Mouse (Mus musculus) embryo, embryonic 10.5 days (tissue): ENCODE results near the gene Sh3gl1.

ENCODE experiments used
- DNase-seq: peaks from one replicate; pipeline ENCODE4 v3.0.0-alpha.2; 2015; ENCODE audit warnings: low spot score

Sh3gl1 gene

DNA sequence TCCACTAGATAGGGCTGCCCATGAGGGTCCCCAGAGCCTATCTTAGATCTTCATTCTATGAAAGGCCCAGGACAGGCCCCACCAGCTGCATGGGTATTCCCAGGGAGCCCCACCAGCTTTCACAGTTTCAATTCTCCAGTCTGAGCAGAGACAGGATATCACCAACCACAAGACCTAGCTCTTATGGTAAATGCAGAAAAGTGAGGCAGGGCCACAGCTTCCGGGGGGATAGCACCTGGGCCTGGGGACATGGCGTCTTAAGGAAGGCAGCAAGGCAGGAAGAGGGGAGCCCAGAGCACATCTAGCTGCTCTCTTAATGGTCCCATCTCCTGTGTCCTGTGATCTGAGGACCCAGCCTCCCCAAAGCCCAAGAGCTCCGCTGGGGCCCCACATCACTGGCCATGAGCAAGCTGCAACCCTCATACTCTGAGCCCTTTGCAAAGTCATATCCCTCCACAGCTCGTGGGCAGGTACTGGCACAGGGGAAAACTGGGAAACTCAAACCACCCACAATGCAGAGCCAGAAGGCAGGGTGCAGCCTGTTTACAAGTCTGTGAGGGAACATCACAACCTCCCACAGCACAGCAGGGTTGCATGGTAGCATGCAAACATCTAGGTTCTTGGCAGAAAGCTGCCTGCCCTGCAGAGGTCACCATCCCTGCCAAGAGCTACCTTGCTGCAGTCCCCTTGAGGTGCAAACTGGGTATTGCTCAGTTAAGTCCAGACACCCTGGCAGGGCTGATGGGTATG lies 15.1 kb downstream of the Sh3gl1 start:
- no peak for DNase-seq

DNA sequence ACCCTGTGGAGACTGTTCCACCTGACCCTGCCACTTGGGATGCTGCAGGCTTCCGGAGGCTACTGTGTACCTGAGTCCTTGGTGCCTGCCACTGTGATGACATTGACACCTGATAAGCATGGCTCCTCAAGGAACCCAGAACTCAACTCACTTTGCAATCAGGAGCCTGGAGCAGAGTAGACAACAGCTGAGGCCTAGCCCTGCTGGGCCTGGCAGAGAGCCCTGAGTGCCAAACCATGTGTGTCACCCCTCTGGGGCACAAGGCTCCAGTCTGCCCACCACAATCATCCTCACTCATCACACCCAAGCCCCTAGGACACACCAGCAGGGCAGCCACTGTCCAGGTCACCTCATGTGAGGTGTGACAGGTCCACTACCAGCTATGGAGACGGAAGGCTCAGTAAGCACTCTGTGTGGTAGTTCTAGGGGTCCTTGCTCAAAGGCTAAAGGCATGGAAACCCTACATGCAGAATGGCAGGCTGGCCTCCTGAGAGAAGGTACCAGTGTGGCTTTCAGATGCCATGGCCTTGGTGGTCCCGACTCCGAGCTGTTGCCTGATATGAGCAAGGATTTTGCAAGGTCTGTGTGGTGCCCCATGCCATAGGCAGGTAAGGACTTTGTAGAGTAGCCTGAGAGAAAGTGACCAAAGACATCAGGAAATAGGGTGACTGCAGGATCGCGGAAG lies 15.9 kb downstream of the Sh3gl1 start:
- no peak for DNase-seq

GRCm38 (mm10) chr17:56018347-56019131 lies 17.9 kb downstream of the Sh3gl1 start:
- DNase-seq = peak; percentile 28

- no peak for DNase-seq
These were observed 18.6 kb downstream of the Sh3gl1 start for GRCm38 (mm10) chr17:56017848-56018247.

GRCm38 (mm10) chr17:56016793-56017785 lies 19.3 kb downstream of the Sh3gl1 start:
- DNase-seq = no peak

DNA sequence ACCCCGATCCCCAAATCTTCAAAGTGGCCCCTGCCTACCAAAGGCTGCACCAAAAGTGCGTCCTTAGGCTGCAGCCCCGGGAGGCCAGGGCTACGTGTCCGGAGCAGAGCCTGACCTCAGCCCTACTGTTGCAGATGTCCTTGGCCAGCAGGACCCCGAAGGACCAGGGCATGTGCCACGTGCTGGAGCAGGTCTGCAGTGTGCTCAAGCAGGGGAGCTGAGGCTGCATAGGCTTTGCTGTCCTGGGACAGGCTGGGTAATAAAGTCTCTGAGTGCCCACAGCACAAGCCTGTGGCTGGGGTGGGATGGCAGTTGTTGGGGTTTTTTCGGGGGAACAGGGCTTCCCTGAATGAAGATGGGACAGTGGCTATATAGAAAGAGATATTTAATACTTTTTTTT lies 20.1 kb downstream of the Sh3gl1 start:
- no peak for DNase-seq

GRCm38 (mm10) chr17:56015293-56015692 lies 21.1 kb downstream of the Sh3gl1 start:
- DNase-seq = no peak

- DNase-seq = no peak
These were observed 25.0 kb downstream of the Sh3gl1 start for GRCm38 (mm10) chr17:56011441-56011840.

GRCm38 (mm10) chr17:56010681-56011080 lies 25.8 kb downstream of the Sh3gl1 start:
- DNase-seq = peak; percentile 83

DNA sequence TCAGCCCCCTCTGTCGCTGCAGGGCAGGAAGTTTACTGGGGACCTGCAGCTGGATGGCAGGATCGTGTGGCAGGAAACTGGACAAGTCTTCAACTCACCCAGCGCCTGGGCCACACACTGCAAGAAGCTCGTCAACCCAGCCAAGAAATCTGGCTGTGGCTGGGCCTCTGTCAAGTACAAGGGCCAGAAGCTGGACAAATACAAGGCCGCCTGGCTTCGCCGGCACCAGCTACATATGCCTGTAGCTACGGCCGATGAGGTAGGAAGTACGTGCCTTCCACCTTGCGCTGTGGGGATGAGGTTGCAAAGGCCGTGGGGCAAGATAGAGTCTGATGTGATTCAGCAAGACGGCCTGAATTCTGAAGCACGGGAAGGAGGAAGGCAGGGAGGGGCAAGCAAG lies 26.2 kb downstream of the Sh3gl1 start:
- DNase-seq = no peak

DNA sequence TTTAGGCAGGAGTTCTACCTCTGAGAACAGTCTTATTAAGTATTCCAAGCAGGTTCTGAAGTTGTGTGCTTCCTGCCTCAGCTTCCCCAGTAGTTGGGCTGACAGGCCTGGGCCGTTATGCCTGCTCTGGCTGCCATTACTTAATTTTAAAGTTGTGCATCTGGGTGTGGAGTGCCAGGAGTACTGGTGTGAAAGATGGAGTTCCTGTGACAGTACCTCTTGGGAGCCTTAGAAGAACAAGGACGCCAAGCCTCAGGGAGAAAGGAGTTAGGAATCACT lies 26.5 kb downstream of the Sh3gl1 start:
- DNase-seq = no peak

DNA sequence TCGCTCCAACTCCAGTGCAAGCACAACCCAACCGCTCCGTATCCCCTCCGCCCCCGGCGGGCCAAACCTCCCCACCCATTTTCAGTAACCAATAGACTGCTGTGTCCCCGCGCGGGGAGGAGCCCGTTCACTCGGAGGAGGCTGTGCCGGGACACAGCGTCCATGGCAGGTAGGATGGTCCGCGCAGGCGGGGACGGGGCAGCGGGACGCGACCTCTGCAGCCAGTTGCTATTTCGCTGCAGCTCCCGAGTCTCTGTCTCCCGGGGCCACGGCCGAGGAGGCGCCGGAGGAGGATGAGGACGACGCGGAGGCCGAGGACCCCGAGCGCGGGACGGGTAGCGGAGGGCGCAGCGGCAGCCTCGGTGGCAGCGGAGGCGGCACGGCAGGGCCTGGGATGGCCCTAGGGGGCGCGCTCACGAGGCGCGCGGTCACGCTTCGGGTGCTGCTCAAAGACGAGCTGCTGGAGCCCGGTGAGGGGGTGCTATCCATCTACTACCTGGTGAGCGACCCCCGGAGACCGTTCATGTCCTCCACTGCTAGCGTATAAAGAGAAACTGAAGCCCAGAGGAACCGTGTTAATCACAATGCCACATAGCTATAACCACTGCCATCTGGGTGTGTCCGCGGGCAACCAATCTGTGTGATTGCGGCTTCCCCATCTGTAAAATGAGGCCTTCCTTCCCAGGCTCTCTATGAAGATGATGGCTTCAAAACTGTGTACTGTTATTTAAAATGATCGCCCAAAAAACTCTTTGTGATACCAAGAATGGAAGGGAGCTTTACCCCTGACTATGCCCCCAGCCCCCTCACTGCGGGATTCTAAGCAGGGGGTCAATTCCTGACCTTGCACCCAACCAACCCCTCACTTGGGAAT lies 27.1 kb downstream of the Sh3gl1 start:
- peak; percentile 94 for DNase-seq

DNA sequence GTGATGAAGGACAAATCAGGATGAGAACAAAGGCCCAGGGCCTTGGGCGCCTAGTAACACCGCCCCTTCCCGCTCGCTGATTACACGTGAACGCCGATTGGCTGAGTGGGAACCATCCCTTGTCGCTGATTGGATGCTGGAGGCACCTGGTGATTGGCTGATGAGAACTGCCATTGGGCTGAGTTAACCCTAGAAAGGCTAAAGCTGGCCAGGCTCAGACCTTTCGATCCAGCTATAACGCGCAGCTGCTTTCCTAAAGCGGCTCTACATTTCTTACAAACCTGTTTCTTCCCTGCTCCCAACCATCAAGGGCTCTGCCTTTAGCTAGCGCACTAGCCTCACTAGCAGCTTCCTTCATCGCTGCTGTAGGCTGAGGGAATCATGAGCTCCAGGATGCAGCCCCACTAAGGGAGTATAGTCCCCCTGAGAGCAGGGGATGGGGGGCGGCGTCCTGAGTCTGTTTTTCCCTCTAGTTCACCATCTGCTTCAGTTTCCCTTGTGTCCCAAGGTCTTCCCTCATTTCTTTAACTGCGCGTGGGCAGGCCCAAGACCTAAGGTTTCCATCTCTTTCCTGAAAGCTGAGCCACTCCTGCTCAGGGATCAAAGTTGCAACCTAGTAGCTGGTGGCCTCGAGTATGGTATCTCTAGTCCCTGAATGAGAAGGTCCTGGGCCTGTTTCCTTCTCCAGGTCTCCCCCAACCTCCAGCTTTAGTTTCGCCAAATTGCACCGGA lies 27.9 kb downstream of the Sh3gl1 start:
- peak; percentile 99 for DNase-seq

DNA sequence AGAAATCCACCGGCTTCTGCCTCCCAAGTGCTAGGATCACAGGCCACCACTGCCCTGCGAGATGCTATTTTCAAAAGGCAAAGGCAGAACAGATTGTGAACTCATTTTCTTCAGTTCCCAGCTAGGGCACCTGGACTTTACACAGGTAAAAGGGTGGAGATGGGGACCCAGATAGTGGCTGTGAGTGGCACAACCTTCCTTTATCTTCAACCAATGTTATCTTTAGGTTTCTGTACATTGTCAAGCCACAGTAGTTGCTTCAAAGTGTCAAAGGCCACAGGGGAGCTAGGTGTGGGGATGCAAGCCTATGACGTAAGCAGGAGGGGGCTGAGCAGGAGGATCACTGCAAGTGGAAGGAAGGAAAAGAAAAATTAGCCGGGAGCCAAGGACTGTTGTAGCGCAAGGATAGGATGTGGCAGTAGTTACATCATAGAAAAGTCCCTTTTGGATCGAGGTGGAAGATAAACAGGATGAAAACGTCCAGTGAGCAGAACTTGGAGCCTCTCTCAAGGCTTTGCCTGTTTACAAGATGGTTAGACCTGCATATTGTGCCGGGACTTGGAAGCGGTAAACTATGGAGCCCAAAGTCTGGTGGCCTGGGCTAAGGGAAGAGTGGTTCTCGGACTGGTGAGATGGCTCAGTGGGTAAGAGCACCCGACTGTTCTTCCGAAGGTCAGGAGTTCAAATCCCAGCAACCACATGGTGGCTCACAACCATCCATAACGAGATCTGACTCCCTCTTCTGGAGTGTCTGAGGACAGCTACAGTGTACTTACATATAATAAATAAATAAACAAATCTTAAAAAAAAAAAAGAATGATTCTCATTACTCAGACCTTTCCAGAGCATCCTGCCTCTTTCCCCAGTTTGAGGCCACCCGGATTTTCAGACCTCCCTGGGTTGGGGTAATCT lies 28.7 kb downstream of the Sh3gl1 start:
- peak; percentile 57 for DNase-seq

- DNase-seq = no peak
These were observed 29.5 kb downstream of the Sh3gl1 start for GRCm38 (mm10) chr17:56006956-56007355.

GRCm38 (mm10) chr17:56005415-56006061 lies 30.9 kb downstream of the Sh3gl1 start, which contains the start of the genes Stap2 and Mpnd:
Stap2 (minus strand) TSS chr17:56005584.
Mpnd (plus strand) TSS chr17:56005711.
- DNase-seq = peak; percentile 76

- no peak for DNase-seq
These were observed 33.4 kb downstream of the Sh3gl1 start for GRCm38 (mm10) chr17:56003000-56003399.

DNA sequence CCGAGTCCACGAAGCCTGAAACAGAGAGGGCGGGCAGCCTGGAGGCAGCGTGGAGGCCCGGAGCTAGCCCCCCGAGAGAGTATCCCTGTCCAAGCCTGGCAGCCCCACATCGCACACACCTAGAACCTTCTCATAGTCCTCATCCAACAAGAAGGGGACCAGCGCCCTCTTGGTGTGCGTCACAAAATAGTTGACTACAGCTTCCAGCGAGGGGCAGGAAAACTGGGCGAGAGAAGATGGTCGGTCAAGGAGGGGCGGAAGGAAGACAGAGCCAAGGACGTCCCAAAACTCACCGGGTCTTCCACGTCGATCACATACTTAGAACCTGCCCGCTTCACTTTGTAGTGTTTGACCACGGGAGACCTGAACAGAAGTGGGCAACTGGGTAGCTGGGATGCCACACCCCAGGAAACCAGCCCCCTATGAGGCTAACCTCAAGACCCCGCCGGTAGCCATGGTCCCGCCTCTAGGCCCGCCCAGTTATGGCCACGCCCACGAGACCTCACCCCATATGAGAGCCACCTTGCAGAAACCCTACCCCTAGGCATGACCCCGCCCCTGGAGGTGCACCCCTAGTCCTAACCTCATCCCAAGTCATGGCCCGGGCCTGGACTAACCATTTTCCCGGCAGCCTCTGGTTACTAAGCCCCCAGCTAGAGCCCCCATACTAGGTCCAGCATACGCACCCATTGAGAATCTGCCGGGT lies 36.5 kb downstream of the Sh3gl1 start:
- peak; percentile 43 for DNase-seq
